Mouse (Mus musculus) frontal cortex, adult 2 months (tissue): Measurements from ENCODE around the gene F11r. TPM values are rescaled to one million over a fixed set of nuclear protein-coding genes. Genes with fewer than 3 reads are reported as not detected.

ENCODE experiments used
- DNase-seq, 2 experiments: peaks; one replicate each; pipeline ENCODE4 v3.0.0; 2022; ENCODE audit warnings: low spot score in 1 of 2; ENCODE audit errors: extremely low spot score in 1 of 2
- polyA plus RNA-seq: library from polyadenylated mRNA; depleted of rRNA; stranded (reverse); fragments of >200 nt; gene quantifications from 2 replicates; pipeline ENCODE4 v1.2.3, GENCODE M21; 2012; rRNA removed

F11r gene
- polyA plus RNA-seq = 8.6 and 9.5 TPM in 2 replicates

DNA sequence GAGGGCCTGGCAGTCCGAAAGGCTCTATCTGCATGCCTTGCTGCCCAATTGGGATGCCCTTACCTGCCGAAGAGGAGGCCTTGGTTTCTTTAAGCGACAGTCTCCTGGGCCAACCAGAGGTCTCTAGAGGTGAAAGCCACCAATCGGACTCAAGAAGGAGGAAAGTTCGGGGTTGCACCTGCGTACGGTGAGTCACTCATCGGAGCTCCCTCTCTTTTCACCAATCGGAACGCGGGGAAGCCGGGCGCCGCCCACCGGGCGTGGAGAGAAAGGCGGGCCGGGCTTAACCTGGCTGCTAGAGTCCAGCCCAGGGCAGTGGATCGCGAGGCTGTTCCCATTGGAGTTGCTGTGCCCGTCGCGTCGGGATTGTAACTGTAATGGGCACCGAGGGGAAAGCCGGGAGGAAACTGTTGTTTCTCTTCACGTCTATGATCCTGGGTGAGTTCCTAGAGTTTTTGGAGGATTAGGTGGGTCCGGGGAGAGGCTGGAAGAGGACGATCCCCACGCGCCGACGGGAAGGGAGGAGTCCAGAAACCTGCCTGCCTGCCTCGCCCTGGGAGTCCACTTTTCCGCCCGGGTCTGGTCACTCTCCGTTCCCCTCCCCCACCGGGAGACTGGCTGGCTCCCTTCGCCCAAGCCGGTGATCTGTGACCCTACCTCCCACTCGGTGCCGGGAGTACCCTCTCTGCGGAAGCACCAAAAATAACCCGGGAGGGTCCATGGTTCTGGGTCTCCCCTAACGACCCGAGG lies at the start of gene F11r:
TSS of gene F11r (plus strand) at position 272 of the 750 bp plus-strand sequence.
- peak in 1 of 2 experiments; percentile 21 for DNase-seq

DNA sequence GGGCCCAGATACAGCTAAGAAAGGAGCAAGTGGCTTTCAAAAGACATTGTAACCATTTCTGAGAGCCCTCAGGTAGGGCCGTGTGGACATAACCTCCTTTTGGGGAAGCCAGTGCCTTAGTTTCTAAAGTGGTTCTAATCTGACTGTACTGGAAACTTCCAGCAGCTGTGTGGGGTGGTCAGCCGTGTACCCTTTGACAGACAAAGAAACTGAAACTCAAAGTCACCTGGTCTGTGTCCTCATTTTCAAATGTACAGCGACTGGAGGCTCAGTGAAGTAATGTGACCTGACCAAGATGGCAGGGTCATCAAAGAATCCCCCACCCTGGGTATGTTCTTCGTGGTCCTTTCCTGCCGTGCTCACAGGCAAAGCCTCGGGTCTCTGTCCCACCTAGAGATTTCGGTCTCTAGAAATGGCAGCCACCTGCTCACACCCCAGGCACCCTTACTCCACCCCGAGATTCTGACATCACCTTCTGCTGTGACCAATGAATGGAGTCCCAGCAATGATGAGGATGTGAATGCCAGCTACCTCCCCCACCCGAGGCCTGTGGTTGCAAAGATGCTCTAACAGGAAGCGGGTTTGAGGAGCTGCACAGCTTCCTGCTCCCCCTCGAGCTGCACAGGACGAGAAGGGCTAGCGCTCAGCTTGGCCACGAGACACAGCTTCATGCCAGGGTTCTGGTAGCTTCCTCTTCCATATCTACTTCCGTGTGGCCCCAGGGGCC lies 48.8 kb upstream of the F11r start, which contains the start of gene Arhgap30:
TSS of gene Arhgap30 (plus strand) at position 579 of the 727 bp plus-strand sequence.
- no peak for DNase-seq

DNA sequence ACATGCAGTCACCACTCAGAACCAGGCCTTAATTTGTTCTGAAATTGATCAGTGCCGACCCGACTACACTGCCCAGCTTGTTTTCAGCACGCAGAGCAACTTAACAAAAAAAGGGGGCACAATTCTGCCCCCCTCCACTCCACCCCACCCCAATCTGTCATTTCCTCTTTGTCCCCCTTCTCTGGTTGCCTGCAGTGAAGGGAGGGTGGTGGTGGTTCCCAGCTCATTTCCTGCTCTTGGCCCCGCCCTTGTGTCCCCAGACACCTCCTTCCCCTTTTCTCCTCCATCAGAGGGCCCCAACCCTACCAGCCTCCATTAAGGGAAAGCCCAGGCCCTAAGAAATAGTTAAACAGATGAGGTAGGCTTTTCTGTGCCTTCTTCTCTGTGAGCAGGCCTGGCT lies 47.2 kb upstream of the F11r start:
- no peak for DNase-seq

DNA sequence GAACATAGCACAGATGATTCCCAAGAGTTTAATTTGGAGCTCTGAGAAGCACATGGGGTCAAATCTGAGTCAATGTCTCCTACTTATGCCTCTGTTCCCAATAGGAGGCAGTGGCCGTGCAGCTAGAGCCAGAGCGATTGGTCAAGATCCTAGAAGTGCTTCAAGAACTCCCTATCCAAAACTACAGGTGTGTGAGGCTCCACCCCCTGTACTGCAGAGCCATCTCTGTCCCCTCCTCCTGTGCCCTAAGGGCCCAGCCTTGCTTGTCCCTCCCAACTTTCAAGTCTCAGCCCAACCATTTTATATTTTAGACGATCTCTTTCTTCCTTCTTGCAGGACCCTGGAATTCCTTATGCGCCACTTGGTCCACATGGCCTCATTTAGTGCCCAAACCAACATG lies 35.5 kb upstream of the F11r start:
- no peak for DNase-seq

DNA sequence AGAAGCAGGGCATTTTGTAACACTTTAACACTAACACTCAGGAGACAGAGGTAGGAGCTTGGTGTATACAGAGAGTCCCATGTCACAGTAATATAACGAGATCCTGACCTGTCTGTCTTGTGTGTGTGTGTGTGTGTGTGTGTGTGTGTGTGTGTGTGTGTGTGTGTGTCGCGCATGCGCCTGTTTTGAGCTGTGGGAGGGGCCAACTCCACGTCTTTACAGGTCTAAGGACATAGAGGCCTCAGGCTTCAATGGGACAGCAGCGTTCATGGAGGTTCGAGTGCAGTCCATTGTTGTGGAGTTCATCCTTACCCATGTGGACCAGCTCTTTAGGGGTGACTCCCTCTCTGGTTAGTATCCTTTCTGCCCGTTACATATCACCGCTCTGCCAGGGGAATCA lies 34.3 kb upstream of the F11r start:
- no peak for DNase-seq

DNA sequence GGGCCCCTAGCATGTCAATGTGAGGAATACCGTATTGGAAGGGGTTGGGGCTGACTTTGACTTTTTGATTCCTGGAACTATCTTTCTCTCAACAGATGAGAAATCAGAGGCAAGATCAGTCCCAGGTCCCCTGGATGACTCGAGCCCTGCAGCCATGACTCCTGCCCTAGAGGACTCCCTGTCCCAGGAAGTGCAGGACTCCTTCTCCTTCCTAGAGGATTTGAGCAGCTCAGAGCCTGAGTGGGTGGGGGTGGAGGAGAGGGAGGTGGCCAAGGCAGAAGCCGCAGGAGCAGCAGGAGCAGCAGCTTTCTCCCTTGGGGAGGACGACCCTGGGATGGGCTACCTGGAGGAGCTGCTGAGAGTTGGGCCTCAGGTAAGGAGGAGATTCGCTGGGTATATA lies 30.1 kb upstream of the F11r start:
- no peak for DNase-seq

DNA sequence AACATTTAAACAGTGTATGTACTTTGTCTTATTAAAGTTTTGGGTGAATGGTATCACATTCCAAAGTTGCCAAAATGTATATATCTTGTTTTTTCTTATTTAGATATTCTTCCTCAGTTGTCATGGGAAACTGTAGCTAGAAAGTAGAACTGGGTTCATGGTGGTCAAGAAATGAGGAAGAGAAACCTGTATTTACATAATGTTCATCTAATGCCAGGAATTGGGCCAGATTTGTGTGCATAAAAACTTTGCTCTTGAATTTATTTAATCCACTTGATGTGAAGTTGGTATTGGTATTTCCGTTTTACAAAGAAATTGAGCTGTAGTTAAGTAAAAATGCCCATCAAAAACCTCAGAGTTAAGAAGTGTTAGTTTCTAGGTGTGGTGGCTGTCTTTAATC lies 27.1 kb upstream of the F11r start:
- DNase-seq = no peak

DNA sequence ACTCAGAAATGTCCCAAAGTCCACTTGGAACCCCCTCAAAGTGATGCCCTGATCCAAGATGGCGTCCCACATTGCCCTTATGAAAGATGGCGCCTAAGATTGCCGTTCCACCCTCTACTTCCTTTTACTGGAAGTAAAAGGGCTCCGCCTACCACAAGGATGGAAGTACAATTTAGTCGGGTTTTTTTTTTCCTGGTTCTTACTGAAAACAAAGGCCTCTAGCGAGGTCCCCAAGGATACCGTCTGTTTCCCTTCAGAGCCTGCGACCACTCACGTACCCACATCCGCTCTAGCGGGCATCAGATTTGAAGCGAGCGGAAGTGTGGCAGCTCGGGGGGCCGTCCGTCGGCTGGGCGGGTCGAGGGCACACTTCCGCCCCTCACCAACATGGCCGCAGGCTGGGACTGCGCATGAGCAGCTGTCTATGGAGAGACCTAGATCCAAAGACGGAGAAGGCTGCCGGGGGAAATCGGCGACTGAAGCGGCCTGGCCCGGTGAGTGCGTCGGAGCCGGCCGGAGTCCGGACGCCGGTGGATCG lies 26.3 kb upstream of the F11r start, which contains the start of gene Usf1:
TSS of gene Usf1 (plus strand) at position 367 of the 538 bp plus-strand sequence.
- peak; percentile 91 to 95 for DNase-seq

DNA sequence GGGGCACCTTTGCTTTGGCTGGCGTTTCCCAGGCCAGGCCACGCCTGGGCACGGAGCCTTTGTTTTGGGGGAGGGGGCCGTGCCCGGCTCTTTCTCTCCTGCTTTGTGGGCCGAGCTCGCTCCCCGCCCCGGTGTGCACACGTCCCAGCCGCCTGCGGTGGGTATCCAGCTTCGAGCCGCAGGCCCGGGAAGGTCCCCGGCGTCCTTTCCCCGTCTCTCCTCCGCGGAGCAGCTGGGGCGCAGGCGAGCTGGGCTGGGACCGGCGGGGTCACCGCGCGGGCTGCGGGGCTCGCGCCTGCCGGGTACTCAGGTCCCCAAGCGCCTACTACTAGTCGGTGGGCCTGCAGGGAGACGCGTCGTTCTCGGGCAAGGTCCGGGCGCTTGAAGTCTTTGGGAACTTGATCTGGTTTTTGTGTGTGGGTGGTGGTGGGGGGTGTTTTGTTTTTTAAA lies 25.8 kb upstream of the F11r start:
- no peak for DNase-seq

DNA sequence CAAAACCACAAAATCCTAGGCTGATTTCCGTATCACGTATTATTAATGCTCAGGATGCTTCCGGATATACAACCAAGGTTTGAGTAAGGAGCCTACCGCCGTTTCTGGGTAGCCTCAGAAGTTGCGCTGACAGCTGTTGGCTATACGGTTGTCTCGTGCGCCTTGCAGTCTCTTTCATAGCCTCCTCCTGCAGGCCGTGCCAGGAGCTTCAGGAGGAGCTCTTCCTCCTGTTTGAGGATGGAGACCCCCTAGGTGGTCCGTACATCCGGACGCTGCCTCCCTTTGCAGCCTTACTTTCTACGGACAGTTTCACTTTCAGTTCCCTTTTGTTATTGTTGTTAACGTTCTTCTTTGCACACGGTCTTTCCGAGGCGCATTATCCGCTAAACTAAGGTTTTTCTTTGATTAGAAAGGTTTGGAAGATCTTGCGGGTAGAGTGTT lies 25.3 kb upstream of the F11r start:
- DNase-seq = peak in 1 of 2 experiments; percentile 19

DNA sequence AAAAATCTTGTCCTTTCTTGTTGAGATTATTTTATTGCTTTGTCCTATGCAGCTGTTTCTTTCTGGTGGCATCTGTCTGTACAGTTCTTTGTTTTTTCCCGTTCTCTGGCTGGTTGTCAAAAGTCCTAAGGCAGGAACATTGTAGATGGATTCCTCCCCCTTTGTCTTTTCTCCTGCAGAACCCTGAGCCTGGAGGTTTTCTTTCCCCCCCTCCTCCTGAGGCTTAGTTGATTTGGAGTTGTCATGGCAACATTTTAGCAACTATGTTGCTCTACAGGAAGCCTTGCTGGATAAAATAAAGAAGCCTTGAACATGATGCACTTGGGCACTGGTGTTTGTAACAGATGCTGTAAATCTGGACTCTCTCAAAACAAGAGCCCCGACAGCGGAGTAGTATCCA lies 24.9 kb upstream of the F11r start:
- peak in 1 of 2 experiments; percentile 59 for DNase-seq

DNA sequence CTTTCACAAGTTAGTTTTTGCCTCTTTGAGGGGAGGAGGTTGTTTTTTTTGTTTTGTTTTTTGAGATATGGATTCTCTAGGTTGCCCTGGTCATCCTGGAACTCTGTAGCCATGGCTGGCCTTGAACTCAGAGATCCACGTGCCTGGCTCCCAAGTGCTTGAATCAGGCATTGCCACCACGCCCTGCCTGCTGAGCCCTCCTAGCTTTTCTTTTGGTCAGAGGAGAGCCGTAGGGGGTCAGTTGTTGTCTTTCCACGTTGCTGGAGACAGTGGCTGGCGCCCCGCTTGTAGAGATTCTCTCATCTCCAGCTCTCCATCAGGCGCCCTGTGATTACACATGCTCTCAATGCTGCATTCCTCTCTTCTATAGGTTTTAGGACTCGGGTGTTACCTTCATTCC lies 23.7 kb upstream of the F11r start:
- DNase-seq = no peak

DNA sequence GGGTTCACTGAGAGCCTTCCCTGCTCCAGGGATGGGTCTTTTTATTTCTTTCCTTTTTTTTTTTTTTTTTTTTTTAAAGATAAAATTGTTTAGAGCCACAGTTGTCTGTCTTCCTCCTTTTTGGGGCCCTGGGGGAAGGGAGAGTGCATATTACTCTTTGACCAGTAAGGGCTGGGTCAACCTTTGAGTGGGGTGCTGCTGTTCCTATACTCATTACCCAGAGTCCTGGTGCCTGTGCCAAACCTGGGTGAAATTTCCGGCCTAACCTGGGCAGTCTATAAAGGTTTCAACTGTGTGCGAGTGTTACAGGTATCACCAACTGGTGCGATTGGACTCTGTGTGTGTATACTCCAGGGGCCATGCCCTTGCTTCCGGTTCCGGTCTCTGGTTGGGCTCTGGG lies 18.7 kb upstream of the F11r start, which contains the start of gene Tstd1:
TSS of gene Tstd1 (plus strand) at position 213 of the 400 bp plus-strand sequence.
- DNase-seq = no peak

DNA sequence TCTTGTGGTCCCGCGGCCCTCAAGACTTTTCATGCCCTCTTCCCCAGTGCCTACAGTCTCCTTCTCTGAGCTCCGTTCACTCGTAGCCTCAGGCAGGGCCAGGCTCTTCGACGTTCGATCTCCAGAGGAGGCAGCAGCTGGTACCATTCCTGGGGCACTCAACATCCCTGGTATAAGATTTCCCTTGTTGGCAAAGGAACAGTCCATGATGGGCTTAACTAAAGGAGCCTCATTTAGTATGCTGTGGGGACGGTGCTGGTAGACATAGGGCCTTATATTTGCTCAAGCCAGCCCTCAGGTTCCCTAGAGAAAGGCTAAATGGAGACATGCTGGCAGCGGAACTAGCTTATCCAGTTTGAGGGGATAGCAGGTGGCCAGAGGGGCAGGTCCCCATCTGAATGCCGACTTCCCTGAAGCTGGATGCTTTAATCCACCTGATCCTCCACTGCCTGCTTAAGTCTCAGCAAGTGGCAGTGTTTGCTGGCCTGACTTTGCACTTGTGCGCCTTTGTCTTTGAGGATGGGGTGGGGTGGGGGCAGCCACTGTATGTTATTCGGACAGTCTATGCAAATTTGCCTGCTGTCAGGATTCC lies 17.9 kb upstream of the F11r start:
- no peak for DNase-seq

DNA sequence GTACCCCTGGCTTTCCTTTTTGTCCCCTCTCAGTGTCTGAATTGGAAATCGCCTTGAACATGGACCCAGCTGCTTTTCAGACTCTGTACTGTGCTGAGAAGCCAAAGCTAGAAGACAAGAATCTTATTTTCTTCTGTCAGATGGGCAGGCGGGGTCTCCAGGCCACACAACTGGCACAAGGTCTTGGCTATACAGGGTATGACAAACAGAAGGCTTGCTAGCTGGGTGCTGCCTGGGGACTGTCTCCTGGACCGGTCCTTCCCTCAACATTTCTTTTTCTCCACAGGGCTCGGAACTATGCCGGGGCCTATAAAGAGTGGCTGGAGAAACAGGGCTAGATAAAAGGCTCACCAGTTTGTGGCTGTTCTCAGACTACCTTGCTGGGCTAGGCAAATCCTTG lies 17.4 kb upstream of the F11r start:
- no peak for DNase-seq

DNA sequence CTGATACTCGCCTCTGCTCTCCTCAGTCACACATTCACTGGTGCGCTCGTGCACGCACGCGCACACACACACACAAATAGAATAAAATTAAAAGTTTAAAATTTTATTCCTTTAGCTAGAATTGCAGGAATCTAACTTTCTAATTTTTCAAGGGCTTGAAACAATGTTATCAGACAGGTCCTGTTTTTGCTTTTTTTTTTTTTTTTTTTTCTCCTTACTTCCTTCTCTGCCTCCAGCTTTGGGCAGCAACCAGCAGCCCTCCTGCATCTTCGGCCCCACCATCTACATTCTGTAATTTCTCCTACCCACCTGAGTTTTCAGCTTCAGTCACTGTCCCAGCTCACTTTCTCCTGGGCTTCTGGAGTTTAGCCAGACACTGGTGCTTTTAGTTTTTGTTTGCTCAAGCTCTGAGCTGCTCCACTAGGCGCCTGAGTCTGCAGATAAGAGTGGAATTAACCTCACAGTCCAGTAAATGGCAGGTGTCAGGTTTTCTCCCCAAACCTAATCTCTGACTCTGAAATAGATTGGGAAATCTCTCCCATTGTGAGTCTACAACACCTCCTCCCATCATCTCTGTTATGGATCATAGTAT lies 14.7 kb upstream of the F11r start:
- no peak for DNase-seq

DNA sequence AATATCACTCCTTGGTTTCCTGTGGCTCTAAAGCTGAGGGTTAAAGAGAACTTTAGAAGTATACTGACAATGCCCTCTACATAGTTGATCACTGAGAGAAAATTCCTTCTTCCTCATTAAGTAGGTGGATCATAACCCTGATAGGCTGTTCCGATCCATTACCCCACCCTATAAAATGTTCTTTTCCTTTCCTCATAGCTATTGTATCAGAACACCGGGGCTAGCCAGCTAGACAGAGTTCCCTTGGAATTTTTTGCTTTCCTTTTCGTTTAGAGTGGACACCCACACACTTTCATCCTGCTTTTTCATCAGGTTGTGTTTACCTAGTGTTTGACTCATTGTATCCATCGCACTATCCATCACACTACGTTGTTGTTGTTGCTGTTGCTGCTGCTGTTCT lies 12.7 kb upstream of the F11r start:
- no peak for DNase-seq

DNA sequence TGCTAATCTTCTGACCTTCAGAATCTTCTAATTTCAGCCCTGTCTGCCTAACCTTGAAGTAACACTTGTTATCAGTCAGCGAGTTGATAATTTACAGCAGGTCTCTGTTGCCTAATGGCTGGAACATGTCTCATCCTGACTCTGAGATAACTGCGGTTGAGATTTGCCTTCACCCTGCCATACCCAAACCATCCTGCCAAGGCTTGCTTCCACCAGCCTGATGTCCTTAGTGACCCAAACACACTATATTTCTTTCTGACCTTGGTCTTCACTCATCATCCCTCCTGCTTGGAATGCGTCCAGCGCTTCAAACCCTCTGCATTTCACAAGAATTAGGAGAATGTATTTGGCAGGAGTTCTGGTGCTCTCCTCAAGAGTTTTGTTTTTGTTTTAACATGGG lies 12.2 kb upstream of the F11r start:
- no peak for DNase-seq

DNA sequence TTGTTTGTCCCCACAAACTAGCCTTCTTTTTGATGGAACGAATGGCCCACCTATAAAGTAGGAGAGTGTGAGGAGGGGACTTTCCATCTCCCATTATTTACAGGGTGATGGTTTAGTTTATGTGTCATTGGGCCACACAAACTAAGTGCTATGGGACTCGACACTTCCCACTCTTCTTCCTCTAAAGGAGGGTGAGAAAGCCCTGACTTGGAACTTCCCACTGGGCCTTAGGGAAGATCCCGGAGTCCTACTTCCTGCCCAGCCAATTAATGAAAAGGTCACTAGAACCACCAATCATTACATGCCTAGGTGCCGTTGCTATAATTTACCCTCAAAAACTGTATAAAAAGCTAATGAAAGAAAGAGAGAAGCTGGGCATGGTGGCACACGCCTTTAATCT lies 5.2 kb upstream of the F11r start:
- no peak for DNase-seq

DNA sequence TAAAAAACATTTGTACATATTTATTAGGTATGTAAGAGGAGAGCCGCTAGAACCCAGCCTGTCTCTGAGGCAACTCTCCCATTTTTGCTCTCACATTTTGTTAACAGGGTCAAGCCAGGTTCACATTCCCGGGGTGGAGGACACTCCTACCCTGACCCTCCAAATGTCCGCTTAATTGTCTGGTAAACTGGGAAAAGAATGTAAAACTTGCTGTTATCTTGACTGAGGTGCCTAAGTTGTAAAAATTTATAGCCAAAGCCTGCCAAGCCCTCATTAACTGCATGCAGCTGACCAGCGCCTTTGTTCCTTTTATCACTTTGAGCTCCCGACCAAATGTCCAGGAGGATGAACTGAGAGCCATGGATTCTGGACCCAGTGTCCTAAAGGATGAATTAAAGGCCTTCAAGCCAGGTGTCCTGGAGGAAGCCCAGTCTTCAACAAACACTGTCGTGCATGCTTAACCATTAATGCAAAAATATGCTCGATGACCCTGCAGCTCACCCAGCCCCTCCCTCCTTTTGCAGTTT lies 2.0 kb upstream of the F11r start:
- no peak for DNase-seq
